1 mouse cellular context compared by ENCODE assay signal in genomic region chr6:70867297-70867696, GRCm38 (mm10).
TF ChIP-seq lines count a peak whose summit lies in the region.

No protein-coding gene starts in this region.

TF ChIP-seq in CH12.LX, 34 proteins besides CTCF, POLR2A, EP300 and RAD21 (continued from another document):
- peak; percentile 55; the same call in 1 of the 2 replicates for TF ChIP-seq TCF12 (IDR thresholded peaks at IDR 0.05; ENCODE audit: low read depth, low read length)
- TF ChIP-seq MAFK (IDR thresholded peaks at IDR 0.05; ENCODE audit: insufficient replicate concordance, low read length): no peak
- TF ChIP-seq JUND (conservative IDR thresholded peaks at IDR 0.05; ENCODE audit: low read depth, low read length): no peak
- TF ChIP-seq MYC (IDR thresholded peaks at IDR 0.05; ENCODE audit: low read depth, low read length): 0 out of 2 replicates have a peak, but pooled peaks have one; percentile 29
- 0 out of 2 replicates have a peak, but pooled peaks have one; percentile 26 for TF ChIP-seq MAX (IDR thresholded peaks at IDR 0.05; ENCODE audit: low read length)
- TF ChIP-seq USF1 (IDR thresholded peaks at IDR 0.05; ENCODE audit: low read depth, low read length): no peak
- no peak for TF ChIP-seq NELFE (IDR thresholded peaks at IDR 0.05; ENCODE audit: low read depth, low read length)
- peak; percentile 86 for TF ChIP-seq IRF4 (IDR thresholded peaks at IDR 0.05; ENCODE audit: low read depth, low read length)
- TF ChIP-seq NRF1 (IDR thresholded peaks at IDR 0.05; ENCODE audit: low read depth, low read length): 0 out of 2 replicates have a peak, but pooled peaks have one; percentile 26
- TF ChIP-seq MAZ (IDR thresholded peaks at IDR 0.05; ENCODE audit: low read depth, low read length): no peak
TF ChIP-seq in CH12.LX: peak in this region for 12.
